Mouse (Mus musculus) adrenal gland, postnatal 36 days (tissue): ENCODE results near the gene Alg9. TPM values are rescaled to one million over a fixed set of nuclear protein-coding genes. Genes with fewer than 3 reads are reported as not detected.

Experiments used
- DNase-seq, 2 experiments: peaks; one replicate each; pipeline ENCODE4 v3.0.0; 2021; ENCODE audit warnings: mixed read lengths in 1 of 2
- long read RNA-seq, 2 experiments: library from polyadenylated mRNA; stranded (forward); transcript quantifications; one replicate each; pipeline ENCODE4 v2.0.0; 2021; ENCODE audit warnings: borderline sequencing depth in 2 of 2
- total RNA-seq, 2 experiments: library from RNA; stranded (reverse); gene quantifications; 2 replicates each; pipeline ENCODE4 v1.2.3; 2021

Gene Alg9
- total RNA-seq, result 10 to 100 TPM; 24.2 to 27.7 TPM
- long read RNA-seq, experiment 1, transcript Alg9-201 (15 exons, 2,873 nt), result major isoform, 16 of 29 reads
- long read RNA-seq, experiment 1, partial matches to known transcripts, result 3 of 29 reads
- long read RNA-seq, experiment 1, other reads (novel, unspliced or antisense), result 5 of 29 reads
- long read RNA-seq, experiment 2, transcript Alg9-201 (15 exons, 2,873 nt), result major isoform, 8 of 15 reads
- long read RNA-seq, experiment 2, partial matches to known transcripts, result 0 of 15 reads
- long read RNA-seq, experiment 2, other reads (novel, unspliced or antisense), result 3 of 15 reads

DNA sequence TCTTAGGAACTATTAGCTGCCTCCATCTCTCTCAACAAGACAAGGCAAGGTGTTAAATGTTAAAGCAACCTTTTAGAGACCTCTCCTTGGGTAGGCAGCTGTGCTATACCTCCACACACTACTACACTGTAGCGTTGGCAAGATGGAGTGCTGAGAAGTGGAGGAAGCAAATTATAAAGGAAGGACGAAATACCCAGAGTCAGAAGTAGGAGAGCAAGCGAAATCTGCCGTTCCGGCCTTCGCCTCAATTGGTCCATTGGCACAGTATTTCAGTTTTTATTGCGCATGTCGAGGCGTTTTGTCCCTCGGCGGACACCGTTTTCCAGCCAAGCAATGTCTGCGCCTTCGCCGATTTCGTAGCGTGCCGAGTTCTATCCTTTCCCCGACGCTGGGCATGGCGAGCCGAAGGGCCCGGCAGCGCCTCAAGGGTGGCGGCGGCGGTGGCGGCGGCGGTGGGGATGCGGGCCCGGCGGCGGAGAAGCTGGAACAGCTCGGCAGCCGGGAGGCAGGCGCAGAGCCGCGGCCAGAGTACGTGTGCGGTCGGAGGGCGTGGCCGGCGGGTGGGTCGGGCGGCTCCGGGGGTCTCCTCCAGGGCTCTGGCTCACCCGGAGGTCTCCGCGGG, at the start of gene Alg9, which contains the start of gene 1110032A03Rik:
Gene Alg9, plus strand, starts transcription at position 29 of the 622 bp plus-strand sequence.
Gene 1110032A03Rik, minus strand, starts transcription at position 530 of the 622 bp plus-strand sequence.
- peak; percentile 91 to 92 for DNase-seq

DNA sequence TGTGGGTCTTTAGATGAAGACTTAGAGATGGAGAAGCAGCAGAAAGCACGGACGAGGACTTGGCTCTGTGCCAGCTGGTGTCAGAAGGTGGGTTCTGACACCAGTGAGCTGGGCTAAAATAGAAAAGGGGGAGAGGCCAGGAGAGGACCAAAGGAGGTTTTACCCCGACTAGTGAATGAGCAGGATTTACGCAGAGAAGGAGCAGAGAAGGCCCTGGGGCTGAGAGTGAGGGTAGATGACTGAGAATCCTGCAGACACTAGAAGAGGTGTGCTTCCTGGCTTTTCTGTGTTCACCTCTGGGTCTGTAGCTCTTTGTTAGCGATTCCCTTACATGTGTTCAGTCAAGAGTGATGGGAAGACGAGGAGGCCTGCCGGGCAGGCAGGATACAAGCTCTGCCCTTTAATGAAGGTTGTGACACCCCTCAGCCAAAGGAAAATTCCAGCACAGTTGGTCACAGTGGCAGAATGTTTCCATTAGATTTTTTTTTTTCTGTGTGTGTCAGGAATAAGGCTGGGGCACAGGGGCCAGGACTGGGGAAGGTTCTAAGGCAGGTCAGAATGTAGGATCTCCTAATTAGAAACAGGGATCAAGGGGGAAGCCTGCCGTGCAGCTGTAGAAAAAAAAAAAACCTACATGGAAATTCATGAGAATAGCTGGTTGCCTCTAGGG, 48.8 kb upstream of the Alg9 start:
- DNase-seq, result no peak

DNA sequence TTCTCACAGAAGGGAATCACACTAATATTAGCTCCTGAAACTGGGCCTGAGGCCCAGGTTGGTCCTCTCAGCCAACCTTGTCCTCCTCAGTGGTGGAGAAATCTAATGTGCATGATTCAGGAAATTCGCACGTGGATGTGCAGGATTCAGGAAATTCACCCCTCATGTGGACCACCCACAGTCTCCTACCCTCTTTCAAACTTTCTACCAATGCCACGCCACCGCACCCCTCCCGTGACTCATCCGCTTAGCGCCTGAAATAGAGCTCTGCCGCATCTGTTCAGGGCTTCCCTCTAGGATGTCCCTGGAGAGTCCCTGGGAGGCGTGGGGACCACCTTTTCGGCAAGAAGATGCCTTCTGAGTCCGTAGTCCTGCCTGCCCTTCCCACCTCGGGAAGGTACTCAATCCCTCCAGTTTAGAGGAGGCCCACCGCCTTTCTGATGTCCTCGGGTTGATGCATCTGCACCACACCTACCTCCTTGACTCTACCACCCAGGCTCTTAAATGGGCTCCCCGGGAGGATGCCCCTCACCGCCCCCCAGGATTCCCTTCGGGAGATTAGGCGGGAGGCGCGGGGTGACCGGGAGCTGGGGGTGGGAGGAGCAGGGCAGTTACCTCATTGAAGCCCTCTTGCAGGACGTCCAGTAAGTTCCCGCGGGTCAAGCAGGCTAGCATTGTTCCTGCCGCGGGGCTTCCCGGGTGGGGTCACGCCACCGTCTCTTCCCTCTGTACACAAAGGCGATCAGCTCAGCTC, 47.5 kb upstream of the Alg9 start:
- peak in 1 of 2 experiments; percentile 44 for DNase-seq

DNA sequence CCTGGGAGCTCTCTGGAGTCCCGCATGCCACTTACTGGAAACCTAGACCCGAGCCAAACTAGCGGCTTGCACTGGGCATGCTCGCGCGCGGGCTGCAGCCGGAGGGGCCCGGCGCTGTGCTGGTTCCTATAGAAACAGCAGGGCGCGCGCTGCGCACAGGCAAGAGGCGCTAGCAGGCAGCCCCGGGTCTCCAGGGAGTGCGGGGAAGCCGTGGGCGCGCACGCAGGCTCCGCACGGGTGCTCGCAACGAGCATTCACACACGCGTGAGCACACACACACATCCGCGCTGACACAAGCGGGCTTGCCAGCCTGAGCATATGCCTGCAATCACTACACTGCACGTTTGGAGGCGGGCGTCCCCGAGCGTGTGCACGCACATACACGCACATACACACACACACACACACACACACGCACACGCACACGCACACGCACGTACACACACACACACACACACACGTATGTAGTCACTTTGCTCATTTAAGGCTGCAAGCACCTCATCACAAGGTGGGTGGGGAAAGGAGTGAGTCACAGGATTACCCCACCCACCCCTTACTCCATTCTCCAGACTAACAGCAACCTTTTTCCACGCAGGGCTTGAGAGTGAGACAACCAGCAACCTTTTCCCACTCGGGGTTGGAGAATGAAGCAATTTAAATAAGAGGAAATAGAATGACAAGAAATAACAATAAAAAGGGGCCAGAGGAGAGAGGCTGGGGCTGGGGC, 46.7 kb upstream of the Alg9 start:
- peak; percentile 74 to 83 for DNase-seq

DNA sequence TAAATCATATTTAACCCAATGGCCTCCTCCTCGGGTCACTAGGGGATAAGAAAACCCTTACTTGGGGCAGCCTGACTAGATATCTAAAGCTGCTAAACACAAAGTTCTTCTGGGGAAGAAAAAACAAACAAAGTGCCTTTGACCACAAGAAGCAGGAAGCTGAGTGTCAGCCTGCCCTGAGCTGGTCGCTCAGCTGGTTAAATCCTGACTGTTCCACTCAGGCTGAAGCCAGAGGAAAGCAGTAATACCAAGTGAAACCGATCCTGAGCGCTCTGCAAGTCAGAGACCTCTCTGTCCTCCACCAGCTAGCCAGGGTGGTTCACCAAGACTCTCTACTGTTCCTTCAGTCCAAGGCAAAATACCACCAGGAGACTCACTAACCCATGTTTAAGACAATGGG, 45.2 kb upstream of the Alg9 start:
- DNase-seq, result no peak

DNA sequence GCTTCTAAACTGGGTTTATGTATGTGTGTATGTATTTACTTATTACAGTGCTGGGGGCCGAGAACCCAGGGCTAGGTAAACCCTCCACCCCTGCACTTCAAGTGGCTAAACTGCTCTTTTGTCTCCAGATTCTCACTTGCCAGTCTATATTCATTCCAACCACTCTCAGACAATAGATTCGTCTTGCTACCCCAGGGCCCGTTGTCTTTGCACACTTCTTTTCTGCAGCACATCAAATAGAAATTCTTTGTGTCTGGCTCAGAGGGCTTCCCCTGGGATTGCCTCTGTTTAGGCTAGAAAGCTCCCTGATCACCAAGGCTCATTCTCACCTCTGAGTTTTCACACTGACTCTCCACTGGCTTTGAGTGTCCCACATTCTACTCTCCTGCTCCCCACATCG, 42.3 kb upstream of the Alg9 start:
- no peak for DNase-seq

DNA sequence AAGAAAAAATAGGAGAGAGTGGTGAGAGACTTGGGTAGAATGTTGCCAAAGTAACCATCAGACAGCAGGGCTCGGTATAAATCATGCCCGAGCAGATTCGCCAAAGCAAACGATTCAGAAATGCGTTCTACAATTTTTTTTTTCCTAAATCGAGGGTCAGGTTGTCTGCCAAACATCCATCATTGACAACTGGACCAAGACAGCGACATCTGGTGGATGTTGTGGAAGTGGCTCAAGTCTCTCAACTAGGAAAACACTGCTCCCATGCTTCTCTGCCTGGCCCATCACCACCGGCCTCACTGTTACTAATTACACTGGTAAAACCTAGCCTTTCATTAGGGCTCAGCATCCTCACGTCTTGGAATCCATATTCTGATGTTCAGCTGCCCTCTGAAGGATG, 39.8 kb upstream of the Alg9 start:
- peak; percentile 50 to 62 for DNase-seq

DNA sequence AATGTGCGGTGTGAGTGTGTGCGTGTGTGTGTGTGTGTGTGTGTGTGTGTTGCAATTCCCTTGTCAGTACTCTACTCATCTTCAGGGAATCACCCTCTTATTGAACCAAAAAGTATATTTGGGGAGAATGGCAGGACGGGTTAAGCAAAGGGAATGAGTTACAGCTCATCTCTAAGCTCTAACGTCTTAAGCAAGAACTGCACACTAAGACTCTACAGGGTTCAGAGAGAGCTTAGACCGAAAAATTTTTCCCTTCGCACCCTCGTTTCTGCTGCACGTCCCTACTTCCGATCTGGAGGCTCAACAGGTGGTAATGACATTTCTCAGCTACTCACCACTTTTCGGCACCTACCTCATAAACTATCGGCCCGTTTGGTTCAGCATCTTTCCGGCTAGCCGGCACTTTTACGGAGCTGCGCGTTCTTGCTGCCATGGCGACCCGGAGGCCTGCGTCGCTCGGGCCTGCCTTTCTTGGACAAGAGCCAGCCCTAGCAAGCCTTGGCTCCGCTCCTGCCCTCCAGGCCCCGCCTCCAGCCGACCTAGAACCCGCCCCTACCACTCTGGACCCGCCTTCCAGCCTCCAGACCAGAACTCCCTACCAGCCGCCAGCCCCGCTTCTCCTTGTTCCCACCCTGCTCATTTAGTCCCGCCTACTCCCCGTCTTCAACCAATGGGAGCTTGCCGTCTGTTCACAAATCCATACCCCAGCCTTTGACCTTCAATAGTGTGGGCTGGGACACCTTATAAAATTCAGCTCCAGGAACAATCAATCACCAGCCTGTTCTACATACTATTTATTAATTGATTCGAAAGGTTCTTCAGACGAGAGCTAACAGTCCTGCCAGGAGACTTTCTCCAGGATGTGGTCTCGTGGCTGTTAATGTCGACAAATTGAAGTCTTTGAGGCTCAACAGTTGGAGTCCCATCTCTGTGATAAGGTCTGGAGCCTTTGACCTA, 35.6 kb upstream of the Alg9 start, which contains the start of gene Dixdc1:
Gene Dixdc1, minus strand, starts transcription at position 604 of the 957 bp plus-strand sequence.
- peak; percentile 95 to 96 for DNase-seq

DNA sequence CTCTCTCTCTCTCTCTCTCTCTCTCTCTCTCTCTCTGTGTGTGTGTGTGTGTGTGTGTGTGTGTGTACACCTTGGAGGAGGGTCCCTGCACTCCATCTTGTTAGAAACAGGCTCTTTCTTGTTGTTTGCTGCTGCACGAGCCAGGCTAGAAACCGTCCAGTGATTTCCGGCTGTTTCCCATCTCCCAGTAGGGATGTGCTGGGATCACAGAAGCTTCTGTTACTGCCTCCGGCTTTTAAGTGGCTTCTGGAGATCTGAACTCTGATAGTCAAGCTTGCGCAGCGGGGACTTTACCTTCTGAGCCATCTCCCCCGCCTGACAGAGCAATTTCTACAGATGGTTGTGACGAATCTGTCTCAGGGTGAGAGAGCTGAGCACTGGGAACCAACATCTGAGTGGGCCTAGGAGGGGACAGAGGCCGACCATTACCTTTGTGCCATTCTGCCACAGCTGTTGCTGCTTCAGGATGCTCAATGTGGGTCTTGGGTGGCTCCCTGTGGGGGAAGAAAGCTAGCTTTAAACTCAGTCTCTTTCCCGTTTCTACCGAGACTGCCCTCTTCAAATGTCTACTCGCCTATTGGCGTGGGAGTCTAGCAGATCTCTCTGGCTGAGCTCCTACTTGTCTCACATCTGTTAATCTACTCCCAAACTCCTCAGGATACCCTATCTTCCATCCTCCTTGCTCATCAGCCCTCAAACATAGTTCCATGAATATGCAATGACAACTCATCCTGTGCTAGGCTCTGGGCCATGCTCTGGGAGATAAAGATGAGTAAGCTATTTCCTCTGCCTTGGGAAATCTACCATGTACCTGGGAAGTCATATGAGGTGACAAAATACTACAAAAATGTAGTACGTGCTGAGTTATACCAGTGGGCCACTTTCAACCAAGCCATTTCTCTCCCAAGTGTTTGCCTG, 33.7 kb upstream of the Alg9 start:
- DNase-seq, result no peak

DNA sequence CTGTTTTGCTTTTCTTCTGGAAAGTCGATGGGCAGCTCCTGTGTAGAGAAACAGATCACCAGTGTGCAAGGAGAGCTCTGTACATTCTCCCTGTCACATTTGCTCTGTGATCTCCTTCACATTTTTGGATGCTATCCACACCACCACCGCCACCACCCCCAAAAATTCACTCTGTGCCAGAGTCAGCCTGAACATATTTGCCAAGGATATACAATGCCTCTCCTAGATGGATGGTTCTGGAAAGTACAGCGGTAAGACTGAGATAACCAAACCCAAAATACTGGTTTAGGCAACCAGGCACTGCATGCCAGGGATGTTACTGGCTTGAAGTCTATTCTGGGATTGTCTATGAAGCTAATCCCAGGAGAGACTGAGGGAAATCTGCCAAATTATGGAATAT, 32.6 kb upstream of the Alg9 start:
- DNase-seq, result no peak

DNA sequence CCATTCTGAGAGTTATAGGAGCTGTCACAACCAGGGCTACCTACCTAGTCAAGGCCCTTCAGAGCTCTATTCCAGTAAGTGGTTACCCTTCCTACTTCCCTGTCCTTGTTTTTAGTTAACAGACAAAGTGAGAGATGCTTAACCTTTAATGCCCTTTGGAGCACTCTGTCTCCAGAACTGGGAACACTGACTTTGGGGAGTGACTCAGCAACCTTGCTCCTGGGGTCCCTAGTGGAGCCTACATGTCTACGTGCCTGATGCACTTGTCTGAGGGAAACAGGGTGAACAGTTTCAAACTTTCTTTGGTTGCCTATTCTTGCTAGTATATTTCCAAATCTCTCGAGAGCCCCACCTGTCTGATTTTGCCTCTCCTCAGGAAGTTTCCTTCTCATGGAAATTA, 32.1 kb upstream of the Alg9 start:
- no peak for DNase-seq

DNA sequence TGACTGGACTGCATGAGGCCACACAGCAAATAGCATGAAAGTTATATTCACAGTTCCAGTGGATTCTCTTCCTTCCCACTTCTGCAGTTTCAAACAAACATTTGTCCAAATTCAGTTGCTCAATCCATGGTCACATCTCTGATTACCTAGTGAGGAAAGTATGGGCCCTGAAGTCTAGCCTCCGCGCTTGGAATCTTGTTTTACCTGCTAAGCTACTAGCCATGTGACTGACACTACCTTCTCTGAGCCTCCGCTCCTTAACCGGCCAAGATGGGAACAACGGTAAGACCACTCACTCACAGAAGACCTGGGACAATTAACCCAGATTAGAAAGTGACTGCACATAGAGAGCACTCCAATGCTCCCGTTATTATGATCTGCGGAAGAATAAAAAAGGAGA, 29.0 kb upstream of the Alg9 start:
- DNase-seq, result no peak

DNA sequence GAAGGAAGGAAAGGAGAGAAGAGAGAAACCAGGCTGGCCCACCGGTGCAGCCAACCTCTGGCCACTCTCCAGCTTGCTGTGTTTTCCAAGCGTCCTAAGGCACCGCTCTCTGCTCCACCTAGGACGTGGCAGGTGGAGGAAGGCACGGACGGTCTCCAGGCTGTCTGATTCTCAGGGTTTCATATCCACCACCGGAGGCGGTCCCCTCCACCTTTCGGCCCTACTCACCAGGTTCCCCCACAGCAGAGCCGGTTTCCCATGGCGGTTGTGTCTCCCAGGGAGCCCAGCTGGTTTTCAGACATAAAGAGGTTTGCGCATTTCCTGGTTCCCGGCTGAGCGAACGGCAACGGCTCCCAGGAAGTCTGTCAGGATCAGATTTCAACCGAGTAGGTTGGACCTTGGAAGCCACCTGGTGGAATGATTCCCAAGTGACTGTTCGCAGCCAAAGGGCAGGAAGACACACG, 28.6 kb upstream of the Alg9 start, which contains the start of gene 2310030G06Rik:
Gene 2310030G06Rik, minus strand, starts transcription at position 323 of the 464 bp plus-strand sequence.
- peak; percentile 28 to 37 for DNase-seq

DNA sequence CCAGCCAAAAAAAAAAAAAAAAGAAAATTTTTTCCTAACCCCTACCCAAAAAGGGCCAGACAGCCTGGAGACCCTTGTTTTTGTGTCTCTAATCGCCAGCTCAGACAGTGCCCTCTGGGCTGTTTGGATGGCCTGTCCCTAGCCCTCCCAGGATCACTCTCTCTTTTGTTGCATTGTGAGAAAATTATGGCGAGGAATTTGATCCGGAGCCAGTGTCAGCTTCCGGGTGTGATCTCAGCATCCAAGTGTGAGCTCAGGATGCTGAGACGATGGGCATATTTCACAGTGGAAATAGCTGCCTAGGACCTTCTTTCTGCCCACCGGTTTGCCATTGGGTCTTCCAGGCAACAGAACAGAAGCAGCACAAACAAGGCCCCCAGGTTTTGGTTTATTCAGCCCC, 24.1 kb upstream of the Alg9 start:
- no peak for DNase-seq

DNA sequence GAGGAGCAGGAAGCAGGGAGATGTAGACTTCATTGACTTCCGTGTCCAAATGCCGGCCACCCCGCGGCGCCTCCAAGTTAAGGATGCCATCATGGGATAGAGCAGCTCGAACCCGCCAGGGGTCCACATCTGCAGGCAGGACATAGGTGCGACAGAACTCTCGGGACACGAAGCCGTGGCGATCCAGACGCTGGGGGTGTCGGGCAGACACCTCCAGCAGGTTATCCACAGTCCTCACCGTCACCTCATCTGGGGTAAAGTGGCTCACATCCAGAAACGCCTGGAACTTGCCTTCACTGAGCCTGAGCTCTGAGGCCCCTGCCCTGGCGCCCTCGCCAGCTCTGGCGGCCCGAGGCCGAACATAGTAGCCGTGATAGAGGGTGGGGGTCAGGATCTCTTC, 23.5 kb upstream of the Alg9 start, which contains the start of gene Cryab:
Gene Cryab, plus strand, starts transcription at position 3 of the 400 bp plus-strand sequence.
- no peak for DNase-seq

DNA sequence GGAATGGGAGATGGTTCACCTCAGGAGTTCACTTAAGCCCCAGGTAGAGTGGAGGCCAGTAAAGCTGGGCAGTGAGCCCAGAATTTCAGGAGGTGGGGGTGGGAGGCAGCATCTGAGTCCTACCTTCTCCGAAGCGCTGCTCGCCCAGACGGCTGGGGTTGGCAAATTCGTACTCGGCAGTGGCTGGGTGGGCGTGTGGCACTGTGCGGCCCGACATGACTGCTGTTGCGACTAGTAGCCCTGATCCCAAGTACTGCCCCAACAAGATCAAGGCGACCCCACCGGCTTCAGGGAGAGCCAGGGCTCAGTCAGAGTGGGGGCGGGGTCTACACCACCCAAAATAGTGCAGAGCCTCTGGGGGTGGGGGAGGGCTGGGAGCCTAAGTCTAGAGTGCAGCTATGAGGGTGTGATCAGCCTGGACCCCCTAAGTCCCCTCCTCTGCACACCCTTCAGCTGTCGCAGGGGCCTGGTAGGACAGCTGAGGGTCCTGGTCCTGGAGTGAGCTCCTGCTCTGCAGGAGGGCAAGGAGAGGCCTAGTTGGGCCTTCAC, 22.7 kb upstream of the Alg9 start, which contains the start of gene Hspb2:
Gene Hspb2, minus strand, starts transcription at position 301 of the 549 bp plus-strand sequence.
- DNase-seq, result no peak

DNA sequence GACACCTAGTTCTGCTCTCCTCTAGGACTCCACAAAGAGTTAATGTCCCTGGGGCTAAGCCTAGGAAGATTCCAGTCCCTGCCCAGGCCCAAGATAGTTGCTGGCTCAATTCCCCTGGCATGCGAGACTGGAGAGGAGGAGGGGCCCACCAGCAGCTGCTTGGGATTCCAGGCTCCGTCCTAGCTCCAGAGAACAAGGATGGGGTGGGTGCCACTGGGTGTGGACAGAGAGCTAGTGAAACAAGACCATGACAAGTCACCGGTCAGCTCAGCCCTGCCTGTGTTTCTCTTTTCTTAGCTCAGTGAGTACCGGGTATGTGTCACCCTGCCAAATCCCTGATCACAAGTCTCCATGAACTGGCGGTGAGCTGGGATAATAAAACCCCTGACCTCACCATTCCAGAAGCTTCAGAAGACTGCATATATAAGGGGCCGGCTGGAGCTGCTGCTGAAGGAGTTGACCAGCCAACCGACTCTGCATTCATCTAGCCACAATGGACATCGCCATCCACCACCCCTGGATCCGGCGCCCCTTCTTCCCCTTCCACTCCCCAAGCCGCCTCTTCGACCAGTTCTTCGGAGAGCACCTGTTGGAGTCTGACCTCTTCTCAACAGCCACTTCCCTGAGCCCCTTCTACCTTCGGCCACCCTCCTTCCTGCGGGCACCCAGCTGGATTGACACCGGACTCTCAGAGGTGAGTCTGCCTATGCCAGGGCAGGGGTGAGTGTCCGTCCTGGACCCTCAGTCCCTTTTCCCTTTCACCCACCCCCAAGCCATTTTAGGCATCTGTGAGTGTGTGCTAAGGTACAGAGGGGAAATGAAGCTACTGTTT, 21.8 kb upstream of the Alg9 start:
- DNase-seq, result peak; percentile 67 to 72

DNA sequence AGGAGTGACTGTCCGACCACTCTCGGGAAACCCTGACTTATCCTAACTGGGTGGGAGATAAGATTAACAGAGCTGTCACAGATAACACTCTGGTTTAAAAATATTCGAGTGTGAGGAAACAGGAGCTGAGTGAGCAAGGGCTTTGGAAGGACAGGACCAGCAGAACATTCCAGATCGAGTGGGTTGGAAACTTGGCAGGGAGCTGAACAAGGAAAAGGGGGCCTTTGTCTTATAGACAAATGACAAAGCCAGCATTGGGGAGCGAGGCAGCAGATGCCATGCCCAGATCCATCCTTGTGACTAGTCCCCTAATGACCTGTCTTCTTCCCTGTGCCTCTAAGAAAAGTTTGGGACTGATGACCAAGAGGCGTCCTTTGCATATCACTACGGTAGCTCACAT, 20.9 kb upstream of the Alg9 start:
- no peak for DNase-seq
